Mouse (Mus musculus) lung, postnatal 36 days (tissue): Measurements from ENCODE around the gene Olfr644.

Experiments
- DNase-seq: peaks from one replicate; pipeline ENCODE4 v3.0.0; 2022; ENCODE audit warnings: mixed read lengths

The Olfr644 gene

GRCm38 (mm10) chr7:104071769-104072168 lies at the start of gene Olfr644:
Gene Olfr644 (minus strand): TSS chr7:104071869.
- no peak for DNase-seq

GRCm38 (mm10) chr7:104104757-104104972 lies 33.0 kb upstream of the Olfr644 start, which contains the start of gene Olfr646:
Gene Olfr646 (plus strand): TSS chr7:104104873.
- DNase-seq: no peak

DNA sequence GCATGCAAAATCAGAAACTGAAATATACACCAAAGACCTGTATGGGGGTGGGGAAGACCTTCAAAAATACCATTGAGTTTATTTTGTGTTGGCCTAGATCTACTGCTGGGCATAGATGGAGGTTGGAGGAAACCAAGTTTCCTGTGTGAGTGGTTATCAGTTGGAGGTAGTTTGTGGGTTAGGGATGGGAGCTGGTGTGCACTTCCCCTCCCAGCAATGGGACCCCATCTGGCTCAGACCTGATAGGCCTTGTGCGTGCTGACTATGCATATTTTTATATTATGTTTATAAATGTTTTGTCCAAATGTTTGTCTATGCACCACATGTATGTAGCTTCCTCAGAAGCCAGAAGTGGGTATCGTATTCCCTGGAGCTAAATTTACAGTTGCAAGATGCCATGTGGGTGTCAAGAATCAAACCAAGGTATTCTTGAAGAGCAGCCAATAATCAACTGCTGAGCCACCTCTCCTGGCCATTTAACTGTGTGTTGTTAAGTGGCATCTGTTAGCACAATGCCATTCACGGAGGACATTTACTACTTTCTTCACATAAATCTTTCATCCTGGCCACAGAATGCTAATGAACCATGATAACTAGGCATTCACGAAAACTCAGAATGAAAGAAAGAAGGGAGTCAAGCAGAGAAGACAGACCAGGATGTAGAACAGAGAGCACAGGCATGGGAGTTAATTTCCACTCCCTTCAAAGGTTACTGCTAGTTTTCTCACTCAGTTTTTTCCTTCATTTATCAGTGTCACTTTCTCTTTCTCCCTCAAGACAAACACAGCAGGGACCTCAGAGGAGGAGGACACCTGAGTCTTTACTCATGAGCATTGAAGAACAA lies 32.5 kb upstream of the Olfr644 start:
- no peak for DNase-seq

GRCm38 (mm10) chr7:104085365-104085764 lies 13.7 kb upstream of the Olfr644 start, which contains the start of gene Olfr645:
Gene Olfr645 (minus strand): TSS chr7:104085465.
- no peak for DNase-seq

- no peak for DNase-seq
Observed at GRCm38 (mm10) chr7:104061345-104061744, 10.3 kb downstream of the Olfr644 start, which contains the start of gene 4930516K23Rik. Gene 4930516K23Rik (minus strand): TSS chr7:104061445.

GRCm38 (mm10) chr7:104059215-104059614 lies 12.5 kb downstream of the Olfr644 start:
- no peak for DNase-seq

DNA sequence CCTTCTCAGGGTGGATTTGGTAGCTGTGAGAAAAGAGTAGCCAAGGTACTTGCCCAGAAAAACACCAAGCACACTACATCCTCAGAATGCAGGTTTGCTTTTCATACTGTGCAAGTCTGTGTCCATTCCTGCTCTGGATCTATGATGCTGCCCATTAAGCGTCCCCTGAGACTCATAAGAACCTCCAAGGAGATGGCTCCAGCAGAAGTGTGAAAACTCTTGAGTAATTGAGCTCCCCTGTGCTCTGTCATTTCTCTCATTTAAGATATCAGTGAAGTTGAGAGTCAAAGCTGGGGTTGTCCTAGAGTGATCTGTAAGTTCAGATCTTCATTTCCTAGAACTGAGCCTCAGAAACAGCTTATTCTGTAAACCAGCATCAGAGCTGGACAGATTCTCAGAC lies 19.1 kb downstream of the Olfr644 start, which contains the start of gene Olfr642:
Gene Olfr642, minus strand, starts transcription at position 101 of the 400 bp plus-strand sequence.
- no peak for DNase-seq

GRCm38 (mm10) chr7:104050745-104051144 lies 20.9 kb downstream of the Olfr644 start:
- DNase-seq: no peak

DNA sequence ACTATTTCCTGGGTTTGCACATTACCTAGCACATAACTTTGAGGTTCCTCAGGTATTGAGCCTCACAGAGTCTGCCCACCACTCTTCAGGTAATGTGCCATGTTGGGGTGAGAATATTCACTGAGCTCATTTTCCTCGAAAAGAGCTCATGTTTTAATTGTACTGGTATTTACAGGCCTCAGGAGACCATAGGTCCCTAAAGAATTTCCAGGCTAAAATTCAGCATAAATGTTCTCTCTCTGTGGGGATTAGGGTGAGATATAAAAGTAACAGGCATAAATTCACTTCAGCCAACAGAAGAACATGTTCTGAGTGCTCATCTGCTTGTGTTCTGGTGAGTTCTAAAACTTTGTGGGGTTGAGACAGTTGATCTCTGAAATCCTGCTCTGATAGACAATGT lies 36.5 kb downstream of the Olfr644 start, which contains the start of gene Olfr641:
Gene Olfr641, plus strand, starts transcription at position 301 of the 400 bp plus-strand sequence.
- no peak for DNase-seq

DNA sequence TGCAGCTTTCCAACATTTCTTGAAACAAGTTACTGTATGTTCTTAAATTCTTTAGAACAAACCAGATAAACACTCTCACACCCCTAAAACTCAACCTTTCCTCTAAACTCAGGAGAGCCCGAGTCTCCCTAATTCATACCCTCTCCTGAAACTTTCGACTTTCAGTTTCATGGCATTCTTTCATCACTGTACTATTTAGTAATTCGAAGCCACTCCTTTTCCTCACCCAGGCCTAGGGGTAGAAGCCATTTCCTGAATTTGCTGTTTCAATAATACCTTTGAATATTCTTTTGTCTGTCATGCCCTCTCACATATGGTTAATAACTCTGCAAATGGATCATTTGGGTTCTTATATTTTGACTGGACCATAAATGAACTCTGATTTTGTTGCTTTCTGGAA lies 44.7 kb downstream of the Olfr644 start:
- no peak for DNase-seq

DNA sequence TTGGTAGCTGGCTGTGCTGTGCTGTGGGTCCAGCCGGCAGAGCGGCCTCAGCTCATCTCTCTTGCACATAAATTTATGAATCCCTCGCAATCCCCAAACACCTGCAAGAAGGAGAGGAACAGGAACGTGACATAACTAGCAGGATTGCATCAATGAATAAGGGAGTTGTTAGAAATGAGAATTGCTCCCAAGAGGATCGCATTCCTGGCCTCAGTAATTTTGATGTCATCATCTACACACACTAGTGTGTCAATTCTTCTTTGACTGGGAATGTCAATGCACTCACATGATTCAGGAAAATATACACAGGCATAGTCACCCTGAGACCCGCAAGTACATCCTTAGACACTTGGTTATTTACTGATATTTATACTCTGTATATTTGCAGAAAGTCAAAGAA lies 46.2 kb downstream of the Olfr644 start, which contains the start of gene Olfr640:
Gene Olfr640, minus strand, starts transcription at position 101 of the 400 bp plus-strand sequence.
- DNase-seq: no peak

GRCm38 (mm10) chr7:104021651-104022050 lies 50.0 kb downstream of the Olfr644 start:
- DNase-seq: no peak

DNA sequence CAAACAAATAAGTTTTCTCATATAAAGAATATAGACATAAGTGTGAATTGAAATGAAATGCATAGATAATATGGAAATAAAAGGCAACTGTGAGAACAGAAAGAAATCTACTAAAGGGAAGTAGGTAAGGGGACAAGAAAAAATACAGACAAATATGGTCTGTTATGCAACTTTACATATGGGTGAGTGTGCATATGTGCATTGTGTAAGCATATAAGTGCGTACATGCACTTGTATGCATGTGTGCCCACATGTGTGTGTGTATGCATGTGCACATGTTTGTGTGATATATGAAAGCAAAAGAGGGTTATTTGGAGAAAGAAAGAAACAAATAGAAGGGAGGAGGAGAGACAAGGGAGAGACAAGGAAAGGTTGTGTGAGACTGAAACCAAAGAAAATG lies 52.7 kb downstream of the Olfr644 start:
- DNase-seq: no peak

GRCm38 (mm10) chr7:104017203-104017602 lies 54.5 kb downstream of the Olfr644 start, which contains the start of gene Olfr639:
Gene Olfr639 (minus strand): TSS chr7:104017303.
- no peak for DNase-seq
